Mouse (Mus musculus): ENCODE data around the gene Glyr1. TPM values are rescaled to one million over a fixed set of nuclear protein-coding genes. Genes with fewer than 3 reads are reported as not detected.
A peak's percentile ranks its signal among the peaks of the same experiment; 100 is the strongest.

Glyr1 gene
- polyA plus RNA-seq, 2 experiments = 21.7 to 26.4 TPM

GRCm38 (mm10) chr16:5007067-5007466 is 42.6 kb downstream of the Glyr1 start, which contains the start of gene Smim22:
TSS of gene Smim22 (plus strand) at chr16:5007288.
- Histone ChIP-seq H3K27ac (no peak within 1 kb of the TSS), H3K36me3 (replicated peaks; ENCODE audit: control insufficient read depth, insufficient read depth, low read depth) (no peaks in the 10 kb centered on the region), H3K27me3 (ENCODE audit: control insufficient read depth, insufficient read depth, low read length) (no peaks in the 10 kb centered on the region), H3K4me2 (ENCODE audit: low read depth) (peak within 1 kb of the TSS; percentile 16; the same call in 1 of the 2 replicates), H3K9me3 (ENCODE audit: control insufficient read depth, low read length) (no peaks in the 10 kb centered on the region), H3K4me3 (ENCODE audit: insufficient read depth in 1 of 2, low read depth in 2 of 2, low read length in 2 of 2) (no peak within 1 kb of the TSS), H3K4me1 (replicated peaks; ENCODE audit: control insufficient read depth in 2 of 2, insufficient read depth in 2 of 2, low read length in 1 of 2) (peaks cover 3 to 12% of the 10 kb centered on the region in 2 experiments; a peak in 3 of 4 replicates), H3K9ac (replicated peaks) (no peak within 1 kb of the TSS)
- no peak for DNase-seq (ENCODE audit: low read depth in 3 of 3, low spot score in 3 of 3)
- ATAC-seq (ENCODE audit: insufficient read depth) = peak; percentile 24; the same call in 1 of the 2 replicates
- no peak for TF ChIP-seq CTCF (IDR thresholded peaks at IDR 0.05; ENCODE audit: low read depth)
- 71% methylated on average over 5 of the region's 5 CpGs for WGBS (ENCODE audit: insufficient replicate concordance)

- no peak for DNase-seq (ENCODE audit: low read depth in 3 of 3, low spot score in 3 of 3)
- TF ChIP-seq EP300 (IDR thresholded peaks at IDR 0.05; ENCODE audit: low read depth) (no peak), CTCF (IDR thresholded peaks at IDR 0.05; ENCODE audit: low read depth) (no peak)
Measured at GRCm38 (mm10) chr16:5000611-5001010, 49.1 kb downstream of the Glyr1 start.

GRCm38 (mm10) chr16:4998984-4999383 is 50.7 kb downstream of the Glyr1 start:
- Histone ChIP-seq H3K27me3 (ENCODE audit: control insufficient read depth, insufficient read depth, low read length) (no peaks in the 10 kb centered on the region), H3K4me3 (ENCODE audit: insufficient read depth in 1 of 2, low read depth in 2 of 2, low read length in 2 of 2) (no peak overlapping the region), H3K9ac (replicated peaks) (no peak overlapping the region), H3K9me3 (ENCODE audit: control insufficient read depth, low read length) (no peaks in the 10 kb centered on the region), H3K36me3 (replicated peaks; ENCODE audit: control insufficient read depth, insufficient read depth, low read depth) (no peaks in the 10 kb centered on the region), H3K27ac (no peak overlapping the region), H3K4me2 (ENCODE audit: low read depth) (no peak overlapping the region), H3K4me1 (replicated peaks; ENCODE audit: control insufficient read depth in 2 of 2, insufficient read depth in 2 of 2, low read length in 1 of 2) (peaks cover 0 to 3% of the 10 kb centered on the region in 2 experiments; a peak in 1 of 4 replicates)
- ATAC-seq (ENCODE audit: insufficient read depth) (no peak), DNase-seq (ENCODE audit: low read depth in 3 of 3, low spot score in 3 of 3) (no peak)
- TF ChIP-seq EP300 (IDR thresholded peaks at IDR 0.05; ENCODE audit: low read depth) (no peak), CTCF (IDR thresholded peaks at IDR 0.05; ENCODE audit: low read depth) (no peak)
- WGBS (ENCODE audit: insufficient replicate concordance) = 57% methylated on average over 1 of the region's 1 CpGs

More at GRCm38 (mm10) chr16:5000611-5001010, 49.1 kb downstream of the Glyr1 start:
- Histone ChIP-seq H3K4me2 (ENCODE audit: low read depth) (no peak overlapping the region), H3K36me3 (replicated peaks; ENCODE audit: control insufficient read depth, insufficient read depth, low read depth) (no peaks in the 10 kb centered on the region), H3K9ac (replicated peaks) (no peak overlapping the region), H3K9me3 (ENCODE audit: control insufficient read depth, low read length) (no peaks in the 10 kb centered on the region), H3K27ac (no peak overlapping the region), H3K27me3 (ENCODE audit: control insufficient read depth, insufficient read depth, low read length) (no peaks in the 10 kb centered on the region), H3K4me3 (ENCODE audit: insufficient read depth in 1 of 2, low read depth in 2 of 2, low read length in 2 of 2) (no peak overlapping the region), H3K4me1 (replicated peaks; ENCODE audit: control insufficient read depth in 2 of 2, insufficient read depth in 2 of 2, low read length in 1 of 2) (peaks cover 0 to 3% of the 10 kb centered on the region in 2 experiments; a peak in 1 of 4 replicates)
- WGBS (ENCODE audit: insufficient replicate concordance) = 61% methylated on average over 3 of the region's 3 CpGs
- ATAC-seq (ENCODE audit: insufficient read depth) = no peak

- Histone ChIP-seq H3K27me3 (ENCODE audit: control insufficient read depth, insufficient read depth, low read length) (no peaks in the 10 kb centered on the region), H3K27ac (no peak within 1 kb of the TSS), H3K4me3 (ENCODE audit: insufficient read depth in 1 of 2, low read depth in 2 of 2, low read length in 2 of 2) (no peak within 1 kb of the TSS), H3K4me1 (replicated peaks; ENCODE audit: control insufficient read depth in 2 of 2, insufficient read depth in 2 of 2, low read length in 1 of 2) (peaks cover 0 to 3% of the 10 kb centered on the region in 2 experiments; a peak in 1 of 4 replicates), H3K36me3 (replicated peaks; ENCODE audit: control insufficient read depth, insufficient read depth, low read depth) (no peaks in the 10 kb centered on the region), H3K9me3 (ENCODE audit: control insufficient read depth, low read length) (no peaks in the 10 kb centered on the region), H3K4me2 (ENCODE audit: low read depth) (no peak within 1 kb of the TSS), H3K9ac (replicated peaks) (no peak within 1 kb of the TSS)
- ATAC-seq (ENCODE audit: insufficient read depth) (no peak), DNase-seq (ENCODE audit: low read depth in 3 of 3, low spot score in 3 of 3) (no peak)
- TF ChIP-seq CTCF (IDR thresholded peaks at IDR 0.05; ENCODE audit: low read depth) (no peak), EP300 (IDR thresholded peaks at IDR 0.05; ENCODE audit: low read depth) (no peak)
- WGBS (ENCODE audit: insufficient replicate concordance) = 52% methylated on average over 3 of the region's 3 CpGs
Measured at GRCm38 (mm10) chr16:4997553-4997952, 52.1 kb downstream of the Glyr1 start, which contains the start of gene Sept12. TSS of gene Sept12 (minus strand) at chr16:4997852.

DNA sequence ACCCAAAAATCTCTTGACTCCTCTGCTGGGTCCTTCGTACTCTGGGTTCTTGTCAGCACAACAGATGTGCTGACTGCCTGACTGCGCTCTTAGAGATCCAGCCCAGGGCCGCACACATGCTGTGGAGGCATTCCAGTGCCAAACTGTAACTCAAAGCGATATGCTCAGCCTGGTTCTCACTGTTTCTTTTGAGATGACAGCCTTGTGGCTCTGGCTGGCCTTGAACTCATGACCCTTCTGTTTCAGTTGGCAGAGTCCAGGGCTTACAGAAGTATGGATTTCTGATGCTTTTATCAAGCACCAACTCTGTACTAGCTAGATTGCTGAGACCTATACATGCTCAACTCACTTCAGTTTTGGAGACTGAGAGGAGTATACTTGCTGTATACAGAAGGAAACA is 56.4 kb downstream of the Glyr1 start:
- no peaks in the 10 kb centered on the region for H3K36me3 ChIP-seq (replicated peaks; ENCODE audit: control insufficient read depth, insufficient read depth, low read depth)
- H3K4me1 ChIP-seq (replicated peaks; ENCODE audit: control insufficient read depth in 2 of 2, insufficient read depth in 2 of 2, low read length in 1 of 2) = peaks cover 0 to 3% of the 10 kb centered on the region in 2 experiments; a peak in 1 of 4 replicates
- H3K4me2 ChIP-seq (ENCODE audit: low read depth) = no peak overlapping the region
- H3K27me3 ChIP-seq (ENCODE audit: control insufficient read depth, insufficient read depth, low read length) = no peaks in the 10 kb centered on the region
- WGBS (ENCODE audit: insufficient replicate concordance) = 49% methylated on average over 4 of the region's 4 CpGs
- H3K4me3 ChIP-seq (ENCODE audit: insufficient read depth in 1 of 2, low read depth in 2 of 2, low read length in 2 of 2) = no peak overlapping the region
- TF ChIP-seq CTCF (IDR thresholded peaks at IDR 0.05; ENCODE audit: low read depth) (no peak), EP300 (IDR thresholded peaks at IDR 0.05; ENCODE audit: low read depth) (no peak)
- no peak overlapping the region for H3K27ac ChIP-seq
- no peaks in the 10 kb centered on the region for H3K9me3 ChIP-seq (ENCODE audit: control insufficient read depth, low read length)
- ATAC-seq (ENCODE audit: insufficient read depth) = no peak
- H3K9ac ChIP-seq (replicated peaks) = no peak overlapping the region
- DNase-seq (ENCODE audit: low read depth in 3 of 3, low spot score in 3 of 3) = no peak
